Mouse (Mus musculus) liver, postnatal 0 days (tissue): ENCODE data around the gene Myo5a. TPM values are rescaled to one million over a fixed set of nuclear protein-coding genes. Genes with fewer than 3 reads are reported as not detected.

Source experiments
- ATAC-seq: fragments of 200-750 bp; cut with Nextera tagmentation; 2 replicates; pipeline ENCODE4 v1.8.0; 2017; ENCODE audit warnings: mild to moderate bottlenecking, moderate library complexity
- DNase-seq: peaks from one replicate; pipeline ENCODE4 v3.0.0-alpha.2; 2016
- H3K27ac ChIP-seq: fragments of 300-500 bp; sonication (generic); 2 replicates; pipeline ENCODE4 v1.5.1; 2014; ENCODE audit warnings: antibody characterized with exemption, moderate library complexity, mild to moderate bottlenecking, low read depth
- H3K27me3 ChIP-seq: fragments of 300-500 bp; sonication (generic); 2 replicates; pipeline ENCODE4 v1.6.1; 2014; ENCODE audit warnings: low read length, control low read depth, mixed read lengths; ENCODE audit not compliant: insufficient read depth
- H3K36me3 ChIP-seq: fragments of 300-500 bp; sonication (generic); replicated peaks from 2 replicates; pipeline ENCODE4 v1.6.1; 2014; ENCODE audit warnings: mild to moderate bottlenecking, control low read depth, low read length, moderate library complexity, mixed read lengths; ENCODE audit not compliant: insufficient read depth
- H3K4me1 ChIP-seq: fragments of 300-500 bp; sonication (generic); 2 replicates; pipeline ENCODE4 v1.6.1; 2014; ENCODE audit warnings: antibody characterized with exemption, mild to moderate bottlenecking, control low read depth; ENCODE audit not compliant: insufficient read depth
- H3K4me2 ChIP-seq: fragments of 300-500 bp; sonication (generic); 2 replicates; pipeline ENCODE4 v1.6.1; 2014; ENCODE audit warnings: low read depth, mild to moderate bottlenecking, low read length, moderate library complexity, mixed read lengths
- H3K4me3 ChIP-seq: fragments of 300-500 bp; sonication (generic); 2 replicates; pipeline ENCODE4 v1.5.1; 2014; ENCODE audit warnings: low read depth, low read length
- H3K9ac ChIP-seq: fragments of 300-500 bp; sonication (generic); replicated peaks from 2 replicates; pipeline ENCODE4 v1.6.1; 2014; ENCODE audit warnings: mild to moderate bottlenecking, moderate library complexity
- H3K9me3 ChIP-seq: fragments of 300-500 bp; sonication (generic); 2 replicates; pipeline ENCODE4 v1.6.1; 2016; ENCODE audit warnings: mild to moderate bottlenecking, control low read depth, low read length, mixed read lengths
- CTCF ChIP-seq: sonication (generic); IDR thresholded peaks from 2 replicates; pipeline ENCODE4 v1.5.1; 2016; ENCODE audit warnings: antibody characterized with exemption, low read depth
- EP300 ChIP-seq: IDR thresholded peaks from 2 replicates; pipeline ENCODE4 v1.6.1; 2016; ENCODE audit warnings: antibody characterized with exemption, low read depth, mild to moderate bottlenecking
- WGBS: fragments of 180-500 bp; shearing (Covaris S2); extraction: QIAGEN DNeasy Blood & Tissue Kit; methylation state at CpG from one replicate; pipeline ENCODE4 v1.1.7; 2014; ENCODE audit not compliant: insufficient replicate concordance; 5-methylcytosine and 5-hydroxymethylcytosine counted together
- polyA plus RNA-seq: library from polyadenylated mRNA; unstranded; fragments of >200 nt; fragmentation: Nextera tagmentation; extraction: Ambion mirVana; gene quantifications from 2 replicates; pipeline ENCODE4 v1.2.1, GENCODE M21; 2015

The Myo5a gene
- polyA plus RNA-seq, 1 experiment from 2014 or later: 1.3 TPM

- DNase-seq: no peak
Measured at GRCm38 (mm10) chr9:75033141-75033540, 37.7 kb upstream of the Myo5a start.

GRCm38 (mm10) chr9:75034691-75035090, 36.1 kb upstream of the Myo5a start:
- Histone ChIP-seq H3K9ac (no peak overlapping the region), H3K36me3 (peaks cover 5% of the 10 kb centered on the region; the same call in 1 of the 2 replicates), H3K4me3 (no peak overlapping the region), H3K27me3 (no peaks in the 10 kb centered on the region), H3K4me2 (no peak overlapping the region), H3K9me3 (no peaks in the 10 kb centered on the region), H3K27ac (no peak overlapping the region), H3K4me1 (peaks cover 7% of the 10 kb centered on the region)
- WGBS: 28% methylated on average over 1 of the region's 1 CpGs
- DNase-seq (no peak), ATAC-seq (no peak)
- TF ChIP-seq CTCF (no peak), EP300 (no peak)

More at GRCm38 (mm10) chr9:75033141-75033540, 37.7 kb upstream of the Myo5a start:
- TF ChIP-seq CTCF (peak; percentile 53), EP300 (no peak)
- ATAC-seq: no peak
- H3K9ac ChIP-seq: no peak overlapping the region
- peaks cover 14% of the 10 kb centered on the region for H3K36me3 ChIP-seq
- H3K4me1 ChIP-seq: no peaks in the 10 kb centered on the region; the same call in 1 of the 2 replicates
- no peaks in the 10 kb centered on the region for H3K27me3 ChIP-seq
- no peak overlapping the region for H3K4me3 ChIP-seq
- H3K9me3 ChIP-seq: no peaks in the 10 kb centered on the region
- WGBS: 42% methylated on average over 7 of the region's 7 CpGs
- H3K27ac ChIP-seq: no peak overlapping the region
- H3K4me2 ChIP-seq: no peak overlapping the region

GRCm38 (mm10) chr9:75035944-75036343, 34.9 kb upstream of the Myo5a start:
- no peaks in the 10 kb centered on the region for H3K27me3 ChIP-seq
- 68% methylated on average over 4 of the region's 4 CpGs for WGBS
- H3K27ac ChIP-seq: no peak overlapping the region
- no peak for DNase-seq
- H3K9ac ChIP-seq: no peak overlapping the region
- no peak overlapping the region for H3K4me3 ChIP-seq
- peaks cover 7% of the 10 kb centered on the region; the same call in 1 of the 2 replicates for H3K36me3 ChIP-seq
- H3K4me1 ChIP-seq: peaks cover 15% of the 10 kb centered on the region
- TF ChIP-seq CTCF (no peak), EP300 (no peak)
- no peak overlapping the region for H3K4me2 ChIP-seq
- no peak for ATAC-seq
- no peaks in the 10 kb centered on the region for H3K9me3 ChIP-seq

- Histone ChIP-seq H3K27me3 (no peaks in the 10 kb centered on the region), H3K27ac (peak within 1 kb of the TSS; percentile 85), H3K9ac (peak within 1 kb of the TSS; percentile 95), H3K36me3 (0 out of 2 replicates have a peak, but pooled peaks cover 2% of the 10 kb centered on the region), H3K4me1 (peaks cover 20% of the 10 kb centered on the region), H3K4me3 (peak within 1 kb of the TSS; percentile 91), H3K4me2 (peak within 1 kb of the TSS; percentile 86), H3K9me3 (no peaks in the 10 kb centered on the region)
- TF ChIP-seq CTCF: no peak
- no peak for TF ChIP-seq EP300
- peak; percentile 87 for DNase-seq
- under 1% methylated on average over 62 of the region's 73 CpGs for WGBS
- ATAC-seq: peak; percentile 89
Measured at GRCm38 (mm10) chr9:75037451-75038356, 33.1 kb upstream of the Myo5a start, which contains the start of gene Arpp19. TSS of gene Arpp19 (plus strand) at chr9:75037614.

- under 1% methylated on average over 10 of the region's 10 CpGs for WGBS
- ATAC-seq (no peak), DNase-seq (no peak)
- peak overlapping the region; percentile 86 for H3K4me2 ChIP-seq
- peaks cover 7% of the 10 kb centered on the region; the same call in 1 of the 2 replicates for H3K36me3 ChIP-seq
- H3K9me3 ChIP-seq: no peaks in the 10 kb centered on the region
- TF ChIP-seq CTCF (no peak), EP300 (no peak)
- no peaks in the 10 kb centered on the region for H3K27me3 ChIP-seq
- peak overlapping the region; percentile 95 for H3K9ac ChIP-seq
- peaks cover 20% of the 10 kb centered on the region for H3K4me1 ChIP-seq
- H3K4me3 ChIP-seq: peak overlapping the region; percentile 91
- peak overlapping the region; percentile 85 for H3K27ac ChIP-seq
Measured at GRCm38 (mm10) chr9:75038357-75038688, 32.5 kb upstream of the Myo5a start.

GRCm38 (mm10) chr9:75040566-75040965, 30.2 kb upstream of the Myo5a start:
- WGBS: 68% methylated on average over 2 of the region's 2 CpGs
- no peak for TF ChIP-seq EP300

More at GRCm38 (mm10) chr9:75040566-75040965, 30.2 kb upstream of the Myo5a start:
- peak overlapping the region; percentile 9; the same call in 1 of the 2 replicates for H3K27ac ChIP-seq
- H3K9me3 ChIP-seq: no peaks in the 10 kb centered on the region
- no peak for ATAC-seq
- H3K36me3 ChIP-seq: peaks cover 10% of the 10 kb centered on the region; the same call in 1 of the 2 replicates
- H3K27me3 ChIP-seq: no peaks in the 10 kb centered on the region
- H3K4me2 ChIP-seq: no peak overlapping the region
- H3K4me3 ChIP-seq: no peak overlapping the region
- no peak overlapping the region; the same call in 1 of the 2 replicates for H3K9ac ChIP-seq
- peaks cover 20% of the 10 kb centered on the region for H3K4me1 ChIP-seq
- no peak for DNase-seq
